Mouse (Mus musculus) hindbrain, embryonic 12.5 days (tissue): ENCODE results near the gene Epha6. TPM values are rescaled to one million over a fixed set of nuclear protein-coding genes. Genes with fewer than 3 reads are reported as not detected.
A peak's percentile ranks its signal among the peaks of the same experiment; 100 is the strongest.
"Not testable (repeated sequence)": the region's sequence is repeated elsewhere in the genome, so short reads cannot be mapped to it uniquely, and the experiment has no call there.

Experiments
- ATAC-seq: fragments of 200-750 bp; cut with Nextera tagmentation; 2 replicates; pipeline ENCODE4 v1.8.0; 2017; ENCODE audit warnings: moderate TSS enrichment; ENCODE audit not compliant: low FRiP score
- H3K27ac ChIP-seq: fragments of 300-500 bp; sonication (generic); 2 replicates; pipeline ENCODE4 v1.5.1; 2016; ENCODE audit warnings: mild to moderate bottlenecking
- H3K27me3 ChIP-seq: fragments of 300-500 bp; sonication (generic); 2 replicates; pipeline ENCODE4 v1.6.1; 2016; ENCODE audit warnings: mild to moderate bottlenecking
- H3K36me3 ChIP-seq: fragments of 300-500 bp; sonication (generic); 2 replicates; pipeline ENCODE4 v1.6.1; 2016; ENCODE audit warnings: mild to moderate bottlenecking
- H3K4me1 ChIP-seq: fragments of 300-500 bp; sonication (generic); 2 replicates; pipeline ENCODE4 v1.6.1; 2016
- H3K4me2 ChIP-seq: fragments of 300-500 bp; sonication (generic); replicated peaks from 2 replicates; pipeline ENCODE4 v1.6.1; 2016; ENCODE audit warnings: mild to moderate bottlenecking
- H3K4me3 ChIP-seq: fragments of 300-500 bp; sonication (generic); 2 replicates; pipeline ENCODE4 v1.5.1; 2016; ENCODE audit warnings: mild to moderate bottlenecking
- H3K9ac ChIP-seq: fragments of 300-500 bp; sonication (generic); 2 replicates; pipeline ENCODE4 v1.6.1; 2016; ENCODE audit warnings: mild to moderate bottlenecking, moderate library complexity
- H3K9me3 ChIP-seq: fragments of 300-500 bp; sonication (generic); replicated peaks from 2 replicates; pipeline ENCODE4 v1.6.1; 2016; ENCODE audit warnings: mild to moderate bottlenecking
- WGBS: fragments of 180-500 bp; shearing (Covaris S2); methylation state at CpG from one replicate; pipeline ENCODE4 v1.1.7; 2016; 5-methylcytosine and 5-hydroxymethylcytosine counted together
- polyA plus RNA-seq: library from polyadenylated mRNA; unstranded; fragments of >200 nt; fragmentation: Nextera tagmentation; extraction: Ambion mirVana; gene quantifications from 2 replicates; pipeline ENCODE4 v1.2.1, GENCODE M21; 2016

Epha6 gene
- polyA plus RNA-seq, 1 experiment from 2014 or later: 4.2 TPM

GRCm38 (mm10) chr16:59836304-59836703 lies 769.0 kb downstream of the Epha6 start:
- WGBS: 78% methylated on average over 10 of the region's 10 CpGs
- Histone ChIP-seq H3K4me2 (no peak overlapping the region), H3K4me3 (no peak overlapping the region), H3K9me3 (no peaks in the 10 kb centered on the region; the same call in 1 of the 2 replicates), H3K27ac (no peak overlapping the region), H3K4me1 (no peaks in the 10 kb centered on the region), H3K36me3 (no peaks in the 10 kb centered on the region), H3K9ac (no peak overlapping the region), H3K27me3 (no peaks in the 10 kb centered on the region)
- peak; percentile 60; the same call in 1 of the 2 replicates for ATAC-seq

GRCm38 (mm10) chr16:59832468-59832867 lies 772.9 kb downstream of the Epha6 start:
- Histone ChIP-seq H3K9ac (no peak overlapping the region), H3K4me2 (no peak overlapping the region), H3K36me3 (no peaks in the 10 kb centered on the region), H3K9me3 (no peaks in the 10 kb centered on the region), H3K27ac (no peak overlapping the region), H3K4me1 (no peaks in the 10 kb centered on the region), H3K4me3 (no peak overlapping the region), H3K27me3 (no peaks in the 10 kb centered on the region)
- ATAC-seq: no peak
- 69% methylated on average over 5 of the region's 5 CpGs for WGBS

GRCm38 (mm10) chr16:59829655-59830054 lies 775.7 kb downstream of the Epha6 start:
- WGBS: 87% methylated on average over 13 of the region's 13 CpGs
- Histone ChIP-seq H3K4me3 (no peak overlapping the region), H3K9ac (no peak overlapping the region), H3K36me3 (no peaks in the 10 kb centered on the region), H3K4me2 (no peak overlapping the region), H3K27ac (no peak overlapping the region), H3K27me3 (no peaks in the 10 kb centered on the region), H3K4me1 (no peaks in the 10 kb centered on the region), H3K9me3 (no peaks in the 10 kb centered on the region)
- ATAC-seq: no peak

GRCm38 (mm10) chr16:59799790-59800189 lies 805.5 kb downstream of the Epha6 start:
- H3K4me1 ChIP-seq, H3K9me3 ChIP-seq, H3K4me2 ChIP-seq, H3K36me3 ChIP-seq, ATAC-seq, H3K27ac ChIP-seq, H3K4me3 ChIP-seq, H3K27me3 ChIP-seq, H3K9ac ChIP-seq: not testable (repeated sequence)
- WGBS: 82% methylated on average over 4 of the region's 4 CpGs

- Histone ChIP-seq H3K27ac (no peak overlapping the region), H3K9me3 (no peaks in the 10 kb centered on the region), H3K4me2 (no peak overlapping the region), H3K4me3 (no peak overlapping the region), H3K9ac (no peak overlapping the region), H3K4me1 (no peaks in the 10 kb centered on the region), H3K36me3 (no peaks in the 10 kb centered on the region), H3K27me3 (no peaks in the 10 kb centered on the region)
- ATAC-seq: no peak
- 82% methylated on average over 2 of the region's 2 CpGs for WGBS
Observed at GRCm38 (mm10) chr16:59772297-59772696, 833.0 kb downstream of the Epha6 start.

GRCm38 (mm10) chr16:59770421-59770820 lies 834.9 kb downstream of the Epha6 start:
- Histone ChIP-seq H3K9ac (no peak overlapping the region), H3K9me3 (no peaks in the 10 kb centered on the region), H3K36me3 (no peaks in the 10 kb centered on the region), H3K4me2 (no peak overlapping the region), H3K27ac (no peak overlapping the region), H3K27me3 (no peaks in the 10 kb centered on the region), H3K4me3 (no peak overlapping the region), H3K4me1 (no peaks in the 10 kb centered on the region)
- 100% methylated on average over 1 of the region's 1 CpGs for WGBS
- ATAC-seq: no peak

- Histone ChIP-seq H3K4me1 (no peaks in the 10 kb centered on the region), H3K9ac (no peak overlapping the region), H3K27ac (no peak overlapping the region), H3K4me3 (no peak overlapping the region), H3K27me3 (no peaks in the 10 kb centered on the region), H3K9me3 (no peaks in the 10 kb centered on the region), H3K4me2 (no peak overlapping the region), H3K36me3 (no peaks in the 10 kb centered on the region)
- WGBS: 91% methylated on average over 7 of the region's 7 CpGs
- no peak for ATAC-seq
Observed at GRCm38 (mm10) chr16:59769936-59770335, 835.4 kb downstream of the Epha6 start.

- WGBS: 77% methylated on average over 4 of the region's 4 CpGs
- Histone ChIP-seq H3K4me2 (no peak overlapping the region), H3K27ac (no peak overlapping the region), H3K36me3 (no peaks in the 10 kb centered on the region), H3K9ac (no peak overlapping the region), H3K4me1 (no peaks in the 10 kb centered on the region), H3K4me3 (no peak overlapping the region), H3K27me3 (no peaks in the 10 kb centered on the region), H3K9me3 (no peaks in the 10 kb centered on the region)
- no peak for ATAC-seq
Observed at GRCm38 (mm10) chr16:59760875-59761274, 844.5 kb downstream of the Epha6 start.

- Histone ChIP-seq H3K27ac (no peak overlapping the region), H3K4me3 (no peak overlapping the region), H3K4me2 (no peak overlapping the region), H3K27me3 (no peaks in the 10 kb centered on the region), H3K36me3 (no peaks in the 10 kb centered on the region), H3K4me1 (no peaks in the 10 kb centered on the region), H3K9me3 (no peaks in the 10 kb centered on the region), H3K9ac (no peak overlapping the region)
- no peak for ATAC-seq
- 85% methylated on average over 4 of the region's 4 CpGs for WGBS
Observed at GRCm38 (mm10) chr16:59750905-59751304, 854.4 kb downstream of the Epha6 start.

- H3K27me3 ChIP-seq: no peaks in the 10 kb centered on the region
- H3K27ac ChIP-seq: no peak overlapping the region
- no peak overlapping the region for H3K4me3 ChIP-seq
- no peak for ATAC-seq
- no peaks in the 10 kb centered on the region for H3K36me3 ChIP-seq
- H3K4me2 ChIP-seq: no peak overlapping the region
- WGBS: 91% methylated on average over 1 of the region's 1 CpGs
- H3K9me3 ChIP-seq: no peaks in the 10 kb centered on the region
- no peaks in the 10 kb centered on the region for H3K4me1 ChIP-seq
- no peak overlapping the region for H3K9ac ChIP-seq
Observed at GRCm38 (mm10) chr16:59743669-59744068, 861.7 kb downstream of the Epha6 start.

GRCm38 (mm10) chr16:59715524-59715923 lies 889.8 kb downstream of the Epha6 start:
- WGBS: 87% methylated on average over 4 of the region's 4 CpGs
- ATAC-seq: no peak
- Histone ChIP-seq H3K36me3 (no peaks in the 10 kb centered on the region), H3K4me3 (no peak overlapping the region), H3K9ac (no peak overlapping the region), H3K9me3 (no peaks in the 10 kb centered on the region), H3K27ac (no peak overlapping the region), H3K27me3 (no peaks in the 10 kb centered on the region), H3K4me1 (no peaks in the 10 kb centered on the region), H3K4me2 (no peak overlapping the region)

- Histone ChIP-seq H3K4me2 (no peak overlapping the region), H3K4me1 (no peaks in the 10 kb centered on the region), H3K27me3 (no peaks in the 10 kb centered on the region), H3K27ac (no peak overlapping the region), H3K36me3 (no peaks in the 10 kb centered on the region), H3K4me3 (no peak overlapping the region), H3K9ac (no peak overlapping the region), H3K9me3 (no peaks in the 10 kb centered on the region)
- no peak for ATAC-seq
- WGBS: 88% methylated on average over 7 of the region's 7 CpGs
Observed at GRCm38 (mm10) chr16:59693230-59693629, 912.1 kb downstream of the Epha6 start.

- ATAC-seq: no peak
- WGBS: 94% methylated on average over 5 of the region's 5 CpGs
Observed at GRCm38 (mm10) chr16:59689120-59689519, 916.2 kb downstream of the Epha6 start.

More at GRCm38 (mm10) chr16:59689120-59689519, 916.2 kb downstream of the Epha6 start:
- no peaks in the 10 kb centered on the region for H3K27me3 ChIP-seq
- no peak overlapping the region for H3K4me3 ChIP-seq
- no peak overlapping the region for H3K4me2 ChIP-seq
- no peaks in the 10 kb centered on the region for H3K36me3 ChIP-seq
- no peaks in the 10 kb centered on the region for H3K4me1 ChIP-seq
- H3K27ac ChIP-seq: no peak overlapping the region
- no peaks in the 10 kb centered on the region for H3K9me3 ChIP-seq
- H3K9ac ChIP-seq: no peak overlapping the region
